Mouse (Mus musculus) heart, postnatal 0 days (tissue): ENCODE results near the gene Lrrc57.

ENCODE experiments used
- CTCF ChIP-seq: IDR thresholded peaks from 2 replicates; pipeline ENCODE4 v1.5.1; 2016; ENCODE audit warnings: antibody characterized with exemption, control low read depth, low read depth
- EP300 ChIP-seq: IDR thresholded peaks from 2 replicates; pipeline ENCODE4 v1.6.1; 2016; ENCODE audit warnings: antibody characterized with exemption, low read depth

DNA sequence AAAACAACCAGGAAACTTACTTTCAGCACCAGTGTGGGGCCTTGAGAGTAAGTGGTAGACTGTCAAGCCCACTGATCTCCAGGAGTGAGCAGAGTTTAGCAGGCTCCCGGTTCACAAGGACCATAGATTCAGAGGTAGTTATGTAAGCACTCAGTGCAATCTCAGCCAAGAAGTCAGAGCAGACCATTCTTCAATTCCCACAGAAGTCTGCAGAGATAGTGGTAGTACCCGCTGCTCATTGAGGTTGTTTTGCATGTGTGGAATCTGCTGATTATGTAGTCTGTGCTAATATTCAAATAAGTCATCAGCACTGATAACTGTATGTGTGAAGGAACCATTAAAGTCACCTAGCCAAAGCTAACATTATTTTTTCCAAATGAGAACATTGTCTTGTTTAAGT, 21.3 kb upstream of the Lrrc57 start:
- no peak for TF ChIP-seq CTCF
- no peak for TF ChIP-seq EP300
